Mouse (Mus musculus) midbrain, embryonic 13.5 days (tissue): Measurements from ENCODE around the gene Mpdu1. TPM values are rescaled to one million over a fixed set of nuclear protein-coding genes. Genes with fewer than 3 reads are reported as not detected.
"Not testable (repeated sequence)": the region's sequence is repeated elsewhere in the genome, so short reads cannot be mapped to it uniquely, and the experiment has no call there.

Source experiments
- ATAC-seq: fragments of 200-750 bp; cut with Nextera tagmentation; 2 replicates; pipeline ENCODE4 v1.8.0; 2017; ENCODE audit warnings: mild to moderate bottlenecking, moderate TSS enrichment, moderate library complexity
- H3K27ac ChIP-seq: fragments of 300-500 bp; sonication (generic); 2 replicates; pipeline ENCODE4 v1.5.1; 2015; ENCODE audit warnings: inconsistent platforms, mild to moderate bottlenecking, moderate library complexity
- H3K27me3 ChIP-seq: fragments of 300-500 bp; sonication (generic); 2 replicates; pipeline ENCODE4 v1.6.1; 2015; ENCODE audit warnings: mild to moderate bottlenecking, inconsistent platforms
- H3K36me3 ChIP-seq: fragments of 300-500 bp; sonication (generic); 2 replicates; pipeline ENCODE4 v1.6.1; 2015; ENCODE audit warnings: mild to moderate bottlenecking, inconsistent platforms
- H3K4me1 ChIP-seq: fragments of 300-500 bp; sonication (generic); replicated peaks from 2 replicates; pipeline ENCODE4 v1.6.1; 2015; ENCODE audit warnings: inconsistent platforms
- H3K4me2 ChIP-seq: fragments of 300-500 bp; sonication (generic); replicated peaks from 2 replicates; pipeline ENCODE4 v1.6.1; 2015; ENCODE audit warnings: moderate library complexity, mild to moderate bottlenecking, inconsistent platforms
- H3K4me3 ChIP-seq: fragments of 300-500 bp; sonication (generic); replicated peaks from 2 replicates; pipeline ENCODE4 v1.5.1; 2015; ENCODE audit warnings: mild to moderate bottlenecking, inconsistent platforms
- H3K9ac ChIP-seq: fragments of 300-500 bp; sonication (generic); replicated peaks from 2 replicates; pipeline ENCODE4 v1.6.1; 2015; ENCODE audit warnings: mild to moderate bottlenecking, inconsistent platforms
- H3K9me3 ChIP-seq: fragments of 300-500 bp; sonication (generic); 2 replicates; pipeline ENCODE4 v1.6.1; 2016; ENCODE audit warnings: mild to moderate bottlenecking, inconsistent platforms
- WGBS: fragments of 180-500 bp; shearing (Covaris S2); methylation state at CpG from one replicate; pipeline ENCODE4 v1.1.7; 2015; 5-methylcytosine and 5-hydroxymethylcytosine counted together
- polyA plus RNA-seq: library from polyadenylated mRNA; unstranded; fragments of >200 nt; fragmentation: Nextera tagmentation; extraction: Ambion mirVana; gene quantifications from 2 replicates; pipeline ENCODE4 v1.2.1, GENCODE M21; 2015

Gene Mpdu1
- polyA plus RNA-seq, 1 experiment from 2014 or later, result 103 TPM

- H3K4me1 ChIP-seq, ATAC-seq, H3K27me3 ChIP-seq, H3K4me2 ChIP-seq, H3K36me3 ChIP-seq, H3K27ac ChIP-seq, H3K9ac ChIP-seq, H3K4me3 ChIP-seq, H3K9me3 ChIP-seq: not testable (repeated sequence)
- WGBS, result 94% methylated on average over 10 of the region's 10 CpGs
Observed at GRCm38 (mm10) chr11:69702886-69703285, 40.4 kb upstream of the Mpdu1 start.

- WGBS, result 79% methylated on average over 1 of the region's 1 CpGs
Observed at GRCm38 (mm10) chr11:69699595-69699994, 37.2 kb upstream of the Mpdu1 start.

GRCm38 (mm10) chr11:69698574-69698973 lies 36.1 kb upstream of the Mpdu1 start:
- WGBS, result 74% methylated on average over 5 of the region's 5 CpGs
- Histone ChIP-seq H3K36me3 (no peaks in the 10 kb centered on the region), H3K27me3 (0 out of 2 replicates have a peak, but pooled peaks cover 8% of the 10 kb centered on the region), H3K9me3 (no peaks in the 10 kb centered on the region), H3K4me2 (no peak overlapping the region), H3K9ac (no peak overlapping the region), H3K4me3 (no peak overlapping the region), H3K4me1 (peaks cover 13% of the 10 kb centered on the region), H3K27ac (no peak overlapping the region)
- ATAC-seq, result no peak

More at GRCm38 (mm10) chr11:69699595-69699994, 37.2 kb upstream of the Mpdu1 start:
- Histone ChIP-seq H3K4me2 (no peak overlapping the region), H3K36me3 (no peaks in the 10 kb centered on the region), H3K27me3 (0 out of 2 replicates have a peak, but pooled peaks cover 8% of the 10 kb centered on the region), H3K9me3 (no peaks in the 10 kb centered on the region), H3K9ac (no peak overlapping the region), H3K4me3 (no peak overlapping the region), H3K4me1 (peaks cover 13% of the 10 kb centered on the region), H3K27ac (no peak overlapping the region)
- ATAC-seq, result no peak

- Histone ChIP-seq H3K9me3 (no peaks in the 10 kb centered on the region), H3K4me2 (no peak overlapping the region), H3K27me3 (0 out of 2 replicates have a peak, but pooled peaks cover 8% of the 10 kb centered on the region), H3K4me1 (peaks cover 18% of the 10 kb centered on the region), H3K27ac (no peak overlapping the region), H3K36me3 (no peaks in the 10 kb centered on the region), H3K4me3 (no peak overlapping the region), H3K9ac (no peak overlapping the region)
- no peak for ATAC-seq
- 90% methylated on average over 3 of the region's 3 CpGs for WGBS
Observed at GRCm38 (mm10) chr11:69697396-69697795, 35.0 kb upstream of the Mpdu1 start.

- Histone ChIP-seq H3K4me2 (peak within 1 kb of the TSS; percentile 89), H3K27ac (no peak within 1 kb of the TSS), H3K36me3 (no peaks in the 10 kb centered on the region), H3K9ac (peak within 1 kb of the TSS; percentile 80), H3K4me1 (peaks cover 18% of the 10 kb centered on the region), H3K4me3 (peak within 1 kb of the TSS; percentile 47), H3K27me3 (0 out of 2 replicates have a peak, but pooled peaks cover 8% of the 10 kb centered on the region), H3K9me3 (no peaks in the 10 kb centered on the region)
- WGBS, result 2% methylated on average over 41 of the region's 41 CpGs
- ATAC-seq, result 0 out of 2 replicates have a peak, but pooled peaks have one; percentile 62
Observed at GRCm38 (mm10) chr11:69695361-69696181, 33.1 kb upstream of the Mpdu1 start, which contains the start of the genes Tnfsf12 and Tnfsfm13. Gene Tnfsf12 (minus strand): TSS chr11:69695849. Gene Tnfsfm13 (minus strand): TSS chr11:69696098.

- Histone ChIP-seq H3K4me2 (peak overlapping the region; percentile 89), H3K36me3 (no peaks in the 10 kb centered on the region), H3K27ac (no peak overlapping the region), H3K4me1 (peaks cover 18% of the 10 kb centered on the region), H3K4me3 (peak overlapping the region; percentile 47), H3K27me3 (0 out of 2 replicates have a peak, but pooled peaks cover 8% of the 10 kb centered on the region), H3K9me3 (no peaks in the 10 kb centered on the region), H3K9ac (peak overlapping the region; percentile 80; the same call in 1 of the 2 replicates)
- 0 out of 2 replicates have a peak, but pooled peaks have one; percentile 24 for ATAC-seq
- 38% methylated on average over 6 of the region's 6 CpGs for WGBS
Observed at GRCm38 (mm10) chr11:69695046-69695360, 32.6 kb upstream of the Mpdu1 start.

GRCm38 (mm10) chr11:69693421-69693965 lies 31.1 kb upstream of the Mpdu1 start:
- H3K4me2 ChIP-seq, result no peak overlapping the region
- H3K9me3 ChIP-seq, result no peaks in the 10 kb centered on the region
- H3K27ac ChIP-seq, result no peak overlapping the region
- WGBS, result 50% methylated on average over 11 of the region's 11 CpGs
- H3K36me3 ChIP-seq, result no peaks in the 10 kb centered on the region
- no peak overlapping the region for H3K4me3 ChIP-seq
- no peak overlapping the region for H3K9ac ChIP-seq
- no peak for ATAC-seq
- H3K27me3 ChIP-seq, result 0 out of 2 replicates have a peak, but pooled peaks cover 8% of the 10 kb centered on the region
- H3K4me1 ChIP-seq, result peaks cover 18% of the 10 kb centered on the region

GRCm38 (mm10) chr11:69692863-69693262 lies 30.4 kb upstream of the Mpdu1 start:
- no peak for ATAC-seq
- H3K9ac ChIP-seq, result no peak overlapping the region
- WGBS, result 78% methylated on average over 6 of the region's 6 CpGs

GRCm38 (mm10) chr11:69692196-69692811 lies 29.9 kb upstream of the Mpdu1 start:
- Histone ChIP-seq H3K9ac (no peak overlapping the region), H3K4me2 (no peak overlapping the region), H3K4me1 (peaks cover 18% of the 10 kb centered on the region), H3K4me3 (no peak overlapping the region), H3K9me3 (no peaks in the 10 kb centered on the region), H3K27ac (no peak overlapping the region), H3K36me3 (no peaks in the 10 kb centered on the region), H3K27me3 (0 out of 2 replicates have a peak, but pooled peaks cover 9% of the 10 kb centered on the region)
- WGBS, result 85% methylated on average over 9 of the region's 9 CpGs
- no peak for ATAC-seq

More at GRCm38 (mm10) chr11:69692863-69693262, 30.4 kb upstream of the Mpdu1 start:
- Histone ChIP-seq H3K4me3 (no peak overlapping the region), H3K27ac (no peak overlapping the region), H3K9me3 (no peaks in the 10 kb centered on the region), H3K27me3 (0 out of 2 replicates have a peak, but pooled peaks cover 8% of the 10 kb centered on the region), H3K36me3 (no peaks in the 10 kb centered on the region), H3K4me2 (no peak overlapping the region), H3K4me1 (peaks cover 18% of the 10 kb centered on the region)

- ATAC-seq, result no peak
- Histone ChIP-seq H3K4me3 (no peak overlapping the region), H3K27me3 (peaks cover 13% of the 10 kb centered on the region; the same call in 1 of the 2 replicates), H3K9me3 (no peaks in the 10 kb centered on the region), H3K36me3 (no peaks in the 10 kb centered on the region), H3K4me2 (no peak overlapping the region), H3K27ac (no peak overlapping the region), H3K4me1 (peaks cover 11% of the 10 kb centered on the region; the same call in 1 of the 2 replicates), H3K9ac (no peak overlapping the region; the same call in 1 of the 2 replicates)
- WGBS, result 92% methylated on average over 1 of the region's 1 CpGs
Observed at GRCm38 (mm10) chr11:69689891-69690290, 27.4 kb upstream of the Mpdu1 start.

- Histone ChIP-seq H3K9me3 (no peaks in the 10 kb centered on the region), H3K27ac (no peak overlapping the region), H3K36me3 (no peaks in the 10 kb centered on the region), H3K27me3 (peaks cover 13% of the 10 kb centered on the region; the same call in 1 of the 2 replicates), H3K4me3 (no peak overlapping the region), H3K9ac (peak overlapping the region; percentile 44; the same call in 1 of the 2 replicates), H3K4me1 (peaks cover 18% of the 10 kb centered on the region), H3K4me2 (no peak overlapping the region)
- WGBS, result 56% methylated on average over 5 of the region's 5 CpGs
- ATAC-seq, result no peak
Observed at GRCm38 (mm10) chr11:69687061-69687460, 24.6 kb upstream of the Mpdu1 start.
